Mouse (Mus musculus) urinary bladder, postnatal 10 days (tissue): ENCODE measurements around the gene A830031A19Rik.

ENCODE experiments used
- DNase-seq: peaks from one replicate; pipeline ENCODE4 v3.0.0; 2022; ENCODE audit warnings: low spot score

A830031A19Rik gene

GRCm38 (mm10) chr11:24095656-24096353 lies 21.0 kb upstream of the A830031A19Rik start:
- no peak for DNase-seq

DNA sequence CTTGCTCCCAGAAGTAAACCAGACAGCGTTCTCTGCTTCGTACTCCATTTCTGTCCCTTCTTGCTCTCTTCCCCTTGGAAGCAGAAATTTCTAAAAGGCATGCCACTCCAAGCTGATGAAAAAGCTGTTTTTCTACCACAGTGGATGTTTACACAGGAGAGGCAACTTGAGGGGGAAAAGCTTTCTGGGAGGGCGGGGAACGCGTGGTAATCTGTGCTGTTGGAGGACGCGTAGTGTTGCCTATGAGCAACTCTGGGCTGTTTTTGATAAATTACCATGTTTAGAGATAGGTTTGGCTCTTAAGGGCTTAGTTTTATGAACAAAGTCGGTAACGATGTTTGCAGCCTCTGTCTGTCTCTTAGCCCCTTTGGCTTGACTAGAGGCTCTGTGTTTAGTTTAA lies 20.4 kb upstream of the A830031A19Rik start:
- no peak for DNase-seq

DNA sequence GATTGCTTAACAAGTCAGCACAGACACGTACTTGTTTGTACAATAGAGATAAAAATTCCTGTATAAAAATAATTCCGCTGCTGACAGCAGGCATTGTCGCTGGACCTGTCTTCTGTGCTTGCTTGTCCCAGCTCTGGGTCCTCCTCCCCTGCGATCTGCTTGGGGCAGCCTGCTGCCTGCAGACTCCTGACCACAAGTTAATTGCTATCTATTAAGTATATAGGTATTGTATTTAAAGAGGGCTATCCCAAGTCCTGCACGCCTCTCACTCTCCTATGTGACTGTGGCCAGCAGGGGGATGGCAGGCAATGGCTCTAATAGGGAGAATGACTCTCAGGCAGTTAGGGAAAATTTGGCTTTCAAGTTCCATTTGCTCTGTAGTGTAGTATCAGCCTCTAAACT lies 19.2 kb upstream of the A830031A19Rik start:
- no peak for DNase-seq

DNA sequence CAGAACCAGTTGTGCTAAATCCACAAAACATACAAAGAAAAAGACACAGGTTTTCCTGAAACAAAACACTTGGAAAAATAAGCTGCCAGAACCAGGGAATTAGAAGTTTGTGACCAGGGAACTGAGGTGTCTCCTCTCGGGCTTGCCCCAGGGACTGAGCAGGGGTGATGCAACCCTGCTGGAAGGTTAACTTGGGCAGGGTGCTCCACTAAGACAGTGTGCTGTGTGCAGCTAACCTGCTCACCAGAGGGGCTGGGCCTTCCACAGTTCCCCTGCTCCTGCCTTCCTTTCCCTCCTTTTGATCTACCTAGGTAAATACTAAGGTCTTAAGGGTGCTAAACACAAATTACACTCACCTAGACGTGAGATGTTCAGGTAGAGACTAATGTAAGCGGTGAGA lies 17.8 kb upstream of the A830031A19Rik start:
- DNase-seq: no peak

DNA sequence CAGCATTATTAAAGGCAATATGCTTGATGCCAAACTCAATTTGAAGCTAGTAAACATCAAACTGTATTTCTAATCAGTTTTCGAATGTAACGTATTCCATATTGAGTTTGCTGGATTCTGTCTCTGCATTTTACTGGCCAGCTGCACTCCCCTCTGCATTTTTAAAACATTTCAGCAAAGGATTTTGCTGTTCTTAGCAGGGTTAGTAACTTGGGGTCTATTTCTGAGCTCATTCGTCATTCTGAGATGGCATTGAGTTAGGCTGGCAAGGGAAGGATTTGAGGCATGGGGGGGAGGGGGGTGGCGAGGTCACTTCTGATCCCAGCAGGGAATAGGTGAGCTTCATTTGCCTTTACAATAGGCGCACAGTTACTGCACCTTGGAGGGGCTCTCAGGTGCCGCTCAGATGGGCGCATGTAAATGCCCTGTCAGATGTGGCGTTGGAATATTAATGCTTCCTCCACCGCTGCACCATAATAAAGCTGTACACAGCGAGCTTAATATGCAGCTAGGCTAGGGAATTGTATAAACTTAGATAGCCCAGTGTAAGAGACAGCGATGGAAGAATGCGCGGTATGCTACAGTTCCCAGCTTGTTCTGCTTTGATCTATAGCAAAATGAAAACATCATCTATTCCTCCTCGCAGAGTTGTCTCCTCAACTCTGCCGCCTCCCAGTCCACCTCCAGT lies 16.7 kb upstream of the A830031A19Rik start:
- DNase-seq: no peak

DNA sequence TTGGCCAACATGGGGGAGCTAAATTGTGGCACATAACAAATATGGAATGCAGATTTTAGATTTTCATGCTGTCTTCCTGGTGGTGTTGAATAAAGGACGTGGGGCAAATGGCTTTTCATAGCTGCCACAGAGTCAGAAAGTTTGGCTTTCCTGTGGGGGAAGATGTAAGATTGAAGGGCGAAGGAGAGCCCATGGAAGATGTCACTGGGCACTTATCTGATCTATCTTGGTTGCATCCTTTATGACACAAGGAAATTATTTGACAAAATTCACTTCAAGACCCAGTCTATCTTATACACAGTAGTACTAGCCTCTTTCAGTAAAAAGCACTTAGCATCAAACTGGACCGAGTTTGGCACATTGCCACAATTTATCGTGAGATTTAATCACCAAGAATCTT lies 15.6 kb upstream of the A830031A19Rik start:
- no peak for DNase-seq

DNA sequence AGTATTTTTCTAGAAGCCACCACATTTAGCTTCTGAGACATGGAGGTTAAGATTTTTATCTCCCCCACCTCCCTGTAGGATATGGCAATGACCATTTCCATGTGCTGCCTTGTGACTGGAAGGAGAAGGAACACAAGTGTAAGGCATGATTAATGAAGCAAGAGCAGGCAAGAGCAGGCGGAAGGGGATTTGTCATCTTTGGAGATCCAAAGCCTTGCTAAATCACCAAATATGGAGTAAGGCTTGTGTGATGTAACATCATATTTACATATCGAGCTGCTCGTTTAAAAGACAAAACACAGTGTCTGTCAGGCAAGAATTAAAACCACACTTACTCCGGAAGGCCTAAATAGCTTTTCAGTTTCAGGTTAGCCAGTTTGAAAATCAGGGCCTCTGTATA lies 12.2 kb upstream of the A830031A19Rik start:
- no peak for DNase-seq

DNA sequence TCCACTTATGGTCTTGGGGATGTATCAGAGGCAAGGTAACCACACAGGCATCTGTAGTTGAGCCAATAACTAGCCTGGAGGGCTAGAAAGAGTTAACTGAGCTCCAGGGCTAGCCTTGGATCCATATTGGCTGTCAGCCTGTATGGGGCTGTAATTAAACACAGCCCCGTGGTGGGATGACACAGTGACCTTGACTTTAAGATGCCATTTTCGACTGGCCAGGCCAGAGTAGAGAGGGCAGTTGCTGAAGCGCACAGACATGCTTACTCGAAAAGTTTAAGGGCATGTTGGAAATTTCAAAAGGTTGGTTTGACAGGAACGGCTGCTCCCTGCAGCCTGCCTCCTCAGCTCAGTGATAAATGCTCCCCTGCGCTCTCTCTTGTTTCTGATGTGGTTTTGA lies 11.1 kb upstream of the A830031A19Rik start:
- DNase-seq: no peak

DNA sequence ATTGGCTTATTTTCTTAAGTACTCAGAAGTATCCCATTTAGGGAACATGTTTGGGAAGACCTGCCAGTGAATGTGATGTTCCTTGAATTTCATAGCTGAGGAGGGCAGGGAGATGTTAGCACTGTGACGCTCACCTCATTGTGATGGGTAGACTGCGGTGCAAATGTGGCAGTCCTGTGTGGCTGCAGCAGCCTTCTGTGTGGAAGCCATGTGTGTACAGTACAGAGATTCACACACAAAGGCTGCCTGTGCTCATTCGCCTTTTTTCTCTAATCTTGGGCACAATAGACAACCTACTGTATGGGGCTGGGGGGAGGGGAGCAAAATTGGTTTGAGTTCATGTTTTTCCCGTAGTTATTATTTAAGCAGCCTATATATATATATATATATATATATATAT lies 9.7 kb upstream of the A830031A19Rik start:
- no peak for DNase-seq

DNA sequence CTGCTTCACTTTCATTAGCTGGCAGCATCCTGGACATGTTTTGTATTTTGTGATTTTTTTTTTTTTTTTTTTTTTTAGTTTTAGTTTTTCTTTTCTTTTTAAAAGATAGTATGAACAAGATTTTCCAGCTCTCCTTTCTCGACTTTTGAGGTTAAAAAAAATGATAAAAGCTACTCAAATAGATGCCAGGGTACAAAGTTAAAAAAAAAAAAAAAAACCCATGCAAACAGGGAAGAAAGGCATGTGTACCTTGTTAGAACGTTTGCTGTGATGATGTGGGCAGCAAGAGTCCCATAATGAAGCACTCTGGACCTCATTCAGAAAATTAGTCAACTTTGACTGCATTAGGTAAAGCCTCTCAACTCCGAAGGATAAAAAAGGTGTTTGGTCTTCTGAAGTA lies 9.2 kb upstream of the A830031A19Rik start:
- DNase-seq: no peak

- no peak for DNase-seq
Observed at GRCm38 (mm10) chr11:24083423-24083822, 8.6 kb upstream of the A830031A19Rik start.

GRCm38 (mm10) chr11:24083076-24083405 lies 8.2 kb upstream of the A830031A19Rik start:
- no peak for DNase-seq

DNA sequence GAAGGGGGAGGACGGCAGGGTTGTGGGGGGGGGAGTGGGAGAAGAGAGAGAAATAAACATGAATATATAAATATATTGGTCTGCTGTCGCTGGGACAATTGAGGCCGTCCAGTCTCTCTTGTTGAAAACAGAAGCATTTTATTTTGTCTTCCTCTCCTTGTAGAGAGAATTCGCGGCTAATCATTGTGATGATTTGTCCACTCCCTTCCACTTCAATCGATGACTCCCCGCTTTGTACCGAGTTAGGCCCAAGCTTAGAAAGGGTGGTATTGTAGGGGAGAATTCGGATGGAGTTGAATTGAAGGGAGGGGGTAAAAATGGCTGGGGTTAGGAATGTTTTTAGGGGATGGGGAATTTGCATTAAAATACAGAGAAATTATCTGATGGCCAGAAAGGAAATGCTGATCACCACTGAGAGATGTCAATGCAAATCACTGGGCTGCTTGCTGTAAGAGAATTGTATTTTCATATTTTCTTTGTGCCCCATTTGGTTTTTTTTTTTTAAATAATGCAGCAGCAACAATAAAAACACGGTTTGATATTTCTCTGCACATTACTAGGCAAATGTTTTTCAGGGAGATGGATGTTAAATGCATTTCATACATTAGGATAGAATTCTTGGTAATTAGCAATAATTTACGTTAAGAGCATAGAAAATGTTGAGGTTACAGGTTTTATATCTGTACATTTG lies 7.7 kb upstream of the A830031A19Rik start:
- DNase-seq: no peak

DNA sequence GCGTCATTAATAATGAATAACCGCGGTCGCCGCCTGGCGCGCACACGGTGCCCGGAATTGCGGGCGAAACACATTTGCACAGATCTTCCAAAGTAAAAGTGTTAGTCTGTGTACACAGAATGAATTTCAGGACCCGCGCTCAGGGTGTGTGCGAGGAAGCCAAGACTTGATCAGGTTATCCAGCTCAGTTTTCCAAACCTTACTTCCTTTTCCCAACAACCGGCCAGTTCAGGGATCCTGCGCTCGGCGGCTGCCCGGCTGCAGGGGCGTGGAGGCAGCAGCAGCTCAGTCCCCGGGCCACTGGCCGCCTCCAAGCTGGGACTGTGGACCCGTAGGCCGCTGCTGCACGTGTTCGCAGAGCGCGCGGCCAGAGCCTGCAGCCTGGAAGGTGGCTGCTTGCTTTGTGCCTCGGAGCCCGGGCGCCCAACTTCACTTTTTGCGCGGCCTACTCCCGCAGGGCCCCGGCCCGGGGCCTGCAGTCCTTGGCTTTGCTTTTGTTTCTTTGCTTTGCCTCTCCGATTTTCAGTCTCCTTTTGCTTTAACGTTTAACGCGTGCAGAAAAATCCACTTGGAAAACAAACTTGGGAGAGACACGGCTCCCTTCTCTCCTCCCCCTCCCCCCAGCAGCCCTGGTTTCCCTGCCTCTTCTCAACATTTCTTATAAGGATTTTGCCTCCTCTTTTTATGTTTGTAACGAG lies 7.0 kb upstream of the A830031A19Rik start:
- no peak for DNase-seq

- DNase-seq: no peak
Observed at GRCm38 (mm10) chr11:24081016-24081686, 6.3 kb upstream of the A830031A19Rik start.

GRCm38 (mm10) chr11:24080541-24080940 lies 5.7 kb upstream of the A830031A19Rik start:
- DNase-seq: no peak

- DNase-seq: no peak
Observed at GRCm38 (mm10) chr11:24079392-24080391, 4.8 kb upstream of the A830031A19Rik start.

- DNase-seq: no peak
Observed at GRCm38 (mm10) chr11:24078706-24079316, 4.0 kb upstream of the A830031A19Rik start.

DNA sequence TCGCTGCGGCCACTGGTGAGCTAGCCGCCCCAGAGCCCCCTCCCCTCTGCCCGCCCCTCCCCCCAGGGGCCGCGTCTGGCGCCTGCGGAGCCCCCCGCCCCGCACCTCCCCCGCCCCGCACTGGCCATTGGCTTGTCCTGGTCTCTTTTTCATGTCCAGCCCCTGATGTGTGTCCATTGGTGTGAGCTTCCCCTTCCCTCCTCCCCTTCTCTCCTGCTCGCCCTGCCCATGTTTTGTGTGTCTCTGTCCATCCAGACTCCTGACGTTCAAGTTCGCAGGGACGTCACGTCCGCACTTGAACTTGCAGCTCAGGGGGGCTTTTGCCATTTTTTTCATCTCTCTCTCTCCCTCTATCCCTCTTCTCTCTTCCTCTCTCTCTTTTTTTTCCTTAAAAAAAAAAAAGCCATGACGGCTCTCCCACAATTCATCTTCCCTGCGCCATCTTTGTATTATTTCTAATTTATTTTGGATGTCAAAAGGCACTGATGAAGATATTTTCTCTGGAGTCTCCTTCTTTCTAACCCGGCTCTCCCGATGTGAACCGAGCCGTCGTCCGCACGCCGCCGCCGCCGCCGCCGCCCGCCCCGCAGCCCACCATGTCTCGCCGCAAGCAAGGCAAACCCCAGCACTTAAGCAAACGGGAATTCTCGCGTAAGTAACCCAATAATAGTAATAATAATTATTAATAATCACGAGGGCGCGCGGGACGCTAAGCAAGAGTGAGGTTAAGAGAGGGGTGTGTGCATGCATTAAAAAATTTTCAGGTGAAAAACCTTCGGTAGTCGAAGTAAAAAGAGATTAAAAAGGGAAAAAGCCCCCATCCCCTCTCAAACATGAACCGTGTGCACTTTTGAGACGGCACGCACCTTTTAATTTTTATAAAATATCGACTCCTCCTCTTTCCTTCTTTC lies 3.2 kb upstream of the A830031A19Rik start, which contains the start of gene Bcl11a:
Gene Bcl11a, plus strand, starts transcription at position 262 of the 911 bp plus-strand sequence.
- no peak for DNase-seq
